Mouse (Mus musculus) megakaryocyte, embryonic 14.5 days (primary cell): Measurements from ENCODE around the gene Snx14. TPM values are rescaled to one million over a fixed set of nuclear protein-coding genes. Genes with fewer than 3 reads are reported as not detected.

Experiments
- H3K27me3 ChIP-seq: replicated peaks from 2 replicates; pipeline ENCODE3; 2012; ENCODE audit warnings: inconsistent platforms
- H3K36me3 ChIP-seq: replicated peaks from 2 replicates; pipeline ENCODE3; 2012; ENCODE audit warnings: low read length, inconsistent platforms, mixed read lengths
- H3K4me1 ChIP-seq: 2 replicates; pipeline ENCODE4 v1.6.1; 2012; ENCODE audit warnings: inconsistent platforms
- H3K4me3 ChIP-seq: replicated peaks from 2 replicates; pipeline ENCODE3; 2012; ENCODE audit warnings: moderate library complexity, mild to moderate bottlenecking, inconsistent platforms
- H3K9me3 ChIP-seq: 2 replicates; pipeline ENCODE4 v1.6.1; 2012; ENCODE audit warnings: inconsistent platforms
- FLI1 ChIP-seq: IDR thresholded peaks from 2 replicates; pipeline ENCODE4 v1.6.1; 2012; ENCODE audit warnings: low read length, inconsistent platforms, mixed read lengths
- GATA1 ChIP-seq: IDR thresholded peaks from 3 replicates; pipeline ENCODE4 v1.6.1; 2012; ENCODE audit warnings: mixed read lengths, low read length, inconsistent platforms, borderline replicate concordance
- polyA plus RNA-seq: library from polyadenylated mRNA; stranded (reverse); fragments of >175 nt; gene quantifications from 2 replicates; pipeline ENCODE4 v1.2.3, GENCODE M21; 2012; ENCODE audit warnings: low replicate concordance; ENCODE audit not compliant: insufficient read depth

Gene Snx14
- polyA plus RNA-seq, 1 experiment: 2.3 TPM

- no peak for TF ChIP-seq FLI1
- no peak for TF ChIP-seq GATA1
- Histone ChIP-seq H3K36me3 (peaks cover 62% of the 10 kb centered on the region), H3K27me3 (no peaks in the 10 kb centered on the region), H3K9me3 (no peaks in the 10 kb centered on the region), H3K4me3 (no peak overlapping the region), H3K4me1 (no peaks in the 10 kb centered on the region)
Measured at GRCm38 (mm10) chr9:88394852-88395251, 43.9 kb downstream of the Snx14 start.

GRCm38 (mm10) chr9:88388826-88389225 lies 49.9 kb downstream of the Snx14 start:
- peaks cover 71% of the 10 kb centered on the region for H3K36me3 ChIP-seq

GRCm38 (mm10) chr9:88380542-88380941 lies 58.2 kb downstream of the Snx14 start:
- no peaks in the 10 kb centered on the region for H3K9me3 ChIP-seq
- peaks cover 65% of the 10 kb centered on the region for H3K36me3 ChIP-seq
- no peaks in the 10 kb centered on the region for H3K27me3 ChIP-seq
- TF ChIP-seq GATA1 (no peak), FLI1 (no peak)
- peaks cover 49% of the 10 kb centered on the region for H3K4me1 ChIP-seq
- peak overlapping the region; percentile 81 for H3K4me3 ChIP-seq

More at GRCm38 (mm10) chr9:88388826-88389225, 49.9 kb downstream of the Snx14 start:
- H3K4me3 ChIP-seq: no peak overlapping the region
- no peaks in the 10 kb centered on the region for H3K27me3 ChIP-seq
- TF ChIP-seq FLI1: no peak
- TF ChIP-seq GATA1: no peak
- H3K4me1 ChIP-seq: peaks cover 8% of the 10 kb centered on the region; the same call in 1 of the 2 replicates
- no peaks in the 10 kb centered on the region for H3K9me3 ChIP-seq

GRCm38 (mm10) chr9:88380076-88380475 lies 58.7 kb downstream of the Snx14 start:
- no peak for TF ChIP-seq GATA1
- TF ChIP-seq FLI1: no peak
- peaks cover 63% of the 10 kb centered on the region for H3K36me3 ChIP-seq
- peaks cover 49% of the 10 kb centered on the region for H3K4me1 ChIP-seq
- H3K9me3 ChIP-seq: no peaks in the 10 kb centered on the region
- no peaks in the 10 kb centered on the region for H3K27me3 ChIP-seq
- peak overlapping the region; percentile 93 for H3K4me3 ChIP-seq

- peaks cover 65% of the 10 kb centered on the region for H3K36me3 ChIP-seq
- H3K9me3 ChIP-seq: no peaks in the 10 kb centered on the region
- no peaks in the 10 kb centered on the region for H3K27me3 ChIP-seq
- TF ChIP-seq GATA1: no peak
- no peak for TF ChIP-seq FLI1
- H3K4me1 ChIP-seq: peaks cover 49% of the 10 kb centered on the region
- peak overlapping the region; percentile 93 for H3K4me3 ChIP-seq
Measured at GRCm38 (mm10) chr9:88379057-88379456, 59.7 kb downstream of the Snx14 start.

GRCm38 (mm10) chr9:88377483-88377882 lies 61.3 kb downstream of the Snx14 start:
- H3K4me1 ChIP-seq: peaks cover 61% of the 10 kb centered on the region
- H3K36me3 ChIP-seq: peaks cover 66% of the 10 kb centered on the region
- H3K4me3 ChIP-seq: peak overlapping the region; percentile 91
- TF ChIP-seq GATA1: no peak
- no peak for TF ChIP-seq FLI1
- no peaks in the 10 kb centered on the region for H3K9me3 ChIP-seq
- H3K27me3 ChIP-seq: no peaks in the 10 kb centered on the region

- Histone ChIP-seq H3K36me3 (peaks cover 83% of the 10 kb centered on the region), H3K4me3 (peak overlapping the region; percentile 21), H3K27me3 (no peaks in the 10 kb centered on the region), H3K4me1 (peaks cover 61% of the 10 kb centered on the region), H3K9me3 (no peaks in the 10 kb centered on the region)
- no peak for TF ChIP-seq FLI1
- TF ChIP-seq GATA1: no peak
Measured at GRCm38 (mm10) chr9:88373001-88373400, 65.8 kb downstream of the Snx14 start.

- Histone ChIP-seq H3K36me3 (peaks cover 92% of the 10 kb centered on the region), H3K9me3 (no peaks in the 10 kb centered on the region), H3K27me3 (no peaks in the 10 kb centered on the region), H3K4me3 (no peak overlapping the region), H3K4me1 (peaks cover 56% of the 10 kb centered on the region)
- no peak for TF ChIP-seq FLI1
- TF ChIP-seq GATA1: no peak
Measured at GRCm38 (mm10) chr9:88371201-88371600, 67.6 kb downstream of the Snx14 start.

- no peaks in the 10 kb centered on the region for H3K9me3 ChIP-seq
- peaks cover 66% of the 10 kb centered on the region for H3K4me1 ChIP-seq
- no peaks in the 10 kb centered on the region for H3K27me3 ChIP-seq
- H3K36me3 ChIP-seq: peaks cover 98% of the 10 kb centered on the region
- H3K4me3 ChIP-seq: no peak overlapping the region
- TF ChIP-seq FLI1 (no peak), GATA1 (no peak)
Measured at GRCm38 (mm10) chr9:88369666-88370065, 69.1 kb downstream of the Snx14 start.

GRCm38 (mm10) chr9:88368476-88368875 lies 70.3 kb downstream of the Snx14 start:
- TF ChIP-seq FLI1: no peak
- TF ChIP-seq GATA1: no peak
- Histone ChIP-seq H3K4me3 (no peak overlapping the region), H3K27me3 (no peaks in the 10 kb centered on the region), H3K9me3 (no peaks in the 10 kb centered on the region), H3K4me1 (peaks cover 70% of the 10 kb centered on the region), H3K36me3 (peaks cover 98% of the 10 kb centered on the region)

- TF ChIP-seq GATA1: no peak
- TF ChIP-seq FLI1: no peak
- no peaks in the 10 kb centered on the region for H3K27me3 ChIP-seq
- H3K4me3 ChIP-seq: no peak overlapping the region
- H3K4me1 ChIP-seq: peaks cover 70% of the 10 kb centered on the region
- peaks cover 98% of the 10 kb centered on the region for H3K36me3 ChIP-seq
- no peaks in the 10 kb centered on the region for H3K9me3 ChIP-seq
Measured at GRCm38 (mm10) chr9:88367751-88368150, 71.0 kb downstream of the Snx14 start.
